In the genomic region with DNA sequence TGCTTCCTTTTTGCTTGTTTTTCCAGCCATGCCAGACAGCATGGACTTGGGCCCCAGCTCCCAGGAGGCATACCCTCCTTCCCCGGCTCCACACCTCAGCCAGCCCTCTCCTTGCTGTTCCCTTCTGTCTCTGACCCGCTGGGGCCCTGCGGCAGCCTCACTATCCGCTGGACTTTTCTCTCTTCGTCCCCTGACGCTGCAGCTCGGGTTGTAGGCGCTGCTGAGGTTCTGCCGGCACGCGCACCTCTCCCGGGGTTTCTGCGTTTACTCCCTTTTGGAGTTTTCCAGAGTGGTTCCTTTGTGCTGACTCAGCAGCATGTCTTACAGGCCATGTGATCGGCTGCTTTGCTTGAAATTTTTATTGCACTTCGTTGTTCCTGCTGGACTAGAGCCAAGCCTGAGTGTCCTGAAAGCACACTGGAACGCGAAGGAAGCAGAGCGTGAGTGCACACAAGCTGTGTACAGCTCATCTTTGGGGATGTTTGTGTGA, we compare ENCODE assay signal across 8 mouse cellular contexts. TPM values are rescaled to one million over a fixed set of nuclear protein-coding genes. Genes with fewer than 3 reads are reported as not detected.
DNase-seq lines count a peak whose midpoint lies in the region; ATAC-seq lines count a peak whose summit lies in the region.

No protein-coding gene starts in this region.

- H3K27ac ChIP-seq in hindbrain, embryonic 12.5 days, result peak overlapping the region; percentile 67
- peak overlapping the region; percentile 87 for H3K27ac ChIP-seq in lung, embryonic 16.5 days (ENCODE audit: low read length)

- H3K36me3 ChIP-seq in hindbrain, embryonic 12.5 days, result peaks cover 2% of the 10 kb centered on the region; the same call in 1 of the 2 replicates
- H3K36me3 ChIP-seq in lung, embryonic 16.5 days (ENCODE audit: control insufficient read depth, insufficient read depth, low read length), result no peaks in the 10 kb centered on the region

- 22% methylated on average over 18 of the region's 18 CpGs for WGBS in hindbrain, embryonic 12.5 days
- WGBS in lung, embryonic 16.5 days, result 6% methylated on average over 18 of the region's 18 CpGs

- peak overlapping the region; percentile 19 for H3K4me3 ChIP-seq in hindbrain, embryonic 12.5 days
- H3K4me3 ChIP-seq in lung, embryonic 16.5 days (ENCODE audit: low read length), result peak overlapping the region; percentile 39

- H3K4me1 ChIP-seq in hindbrain, embryonic 12.5 days, result peaks cover 21% of the 10 kb centered on the region
- H3K4me1 ChIP-seq in lung, embryonic 16.5 days (replicated peaks; ENCODE audit: control insufficient read depth, insufficient read depth, low read length), result peaks cover 15% of the 10 kb centered on the region

- peak overlapping the region; percentile 54 for H3K9ac ChIP-seq in hindbrain, embryonic 12.5 days
- H3K9ac ChIP-seq in lung, embryonic 16.5 days (ENCODE audit: low read length), result peak overlapping the region; percentile 70

- H3K27me3 ChIP-seq in hindbrain, embryonic 12.5 days, result no peaks in the 10 kb centered on the region
- no peaks in the 10 kb centered on the region for H3K27me3 ChIP-seq in lung, embryonic 16.5 days (ENCODE audit: control insufficient read depth, insufficient read depth, low read depth, low read length)

- no peak for ATAC-seq in hindbrain, embryonic 12.5 days (ENCODE audit: low FRiP score)
- peak; percentile 82 for ATAC-seq in lung, embryonic 16.5 days (ENCODE audit: low read depth)

- DNase-seq in MN1 (ENCODE audit: low spot score), result peak; percentile 40
- DNase-seq in cerebellum, adult 9-11 months, result peak; percentile 63
- peak; percentile 27 to 41 for DNase-seq in frontal cortex, postnatal 14 days (ENCODE audit: low spot score in 2 of 2)
- DNase-seq in layer of hippocampus, postnatal 10 days (ENCODE audit: low spot score in 2 of 2), result peak; percentile 58 to 61
- DNase-seq in retina, postnatal 1 day, result peak; percentile 77
- no peak for DNase-seq in thymus, adult 18-20 months

- peak overlapping the region; percentile 51 for H3K4me2 ChIP-seq in hindbrain, embryonic 12.5 days (replicated peaks)
- peak overlapping the region; percentile 77 for H3K4me2 ChIP-seq in lung, embryonic 16.5 days (ENCODE audit: low read depth, low read length)

- no peaks in the 10 kb centered on the region for H3K9me3 ChIP-seq in hindbrain, embryonic 12.5 days (replicated peaks)
- no peaks in the 10 kb centered on the region for H3K9me3 ChIP-seq in lung, embryonic 16.5 days (ENCODE audit: control insufficient read depth, low read length)

RNA-seq across cellular contexts. Expression of gene Snx9, which starts 8.3 kb away (rescaled TPM):
- 20.8 and 22.0 TPM in 2 replicates for polyA plus RNA-seq in hindbrain, embryonic 12.5 days (2016; fragmentation: Nextera tagmentation; extraction: Ambion mirVana)
- 10 to 100 TPM; 12.7 to 13.1 TPM for total RNA-seq in layer of hippocampus, postnatal 10 days (2021)
- polyA plus RNA-seq in lung, embryonic 16.5 days (2015; fragmentation: Nextera tagmentation; extraction: Ambion mirVana), result 23.8 and 25.1 TPM in 2 replicates

Comparison
In these comparisons a context has a peak if more than half of its experiments do, and no peak if none do; other contexts are left out.
1. DNase-seq: peak in MN1 (single experiment), cerebellum, adult 9-11 months (single experiment), frontal cortex, postnatal 14 days (2 of 2), layer of hippocampus, postnatal 10 days (2 of 2) and retina, postnatal 1 day (single experiment); none in thymus, adult 18-20 months (0 of 2).